24 mouse cellular contexts compared by ENCODE assay signal in genomic region chr2:162409245-162409644, GRCm38 (mm10).
"Had no signal": no experiment of that assay in that cellular context is flagged by ENCODE, and none has a peak within 500 bp of the region (broad histone marks: within the 10 kb centered on the region; RNA-seq: fewer than 3 reads in every experiment).

No protein-coding gene starts in this region.

- H3K27me3 ChIP-seq: heart, embryonic 13.5 days; heart, embryonic 15.5 days; hindbrain, embryonic 13.5 days; hindbrain, embryonic 15.5 days; limb, embryonic 13.5 days; limb, embryonic 15.5 days; liver, embryonic 12.5 days had no signal

- H3K36me3 ChIP-seq: heart, embryonic 13.5 days; heart, embryonic 15.5 days; hindbrain, embryonic 13.5 days; hindbrain, embryonic 15.5 days; limb, embryonic 13.5 days; limb, embryonic 15.5 days; liver, embryonic 12.5 days had no signal

- H3K9me3 ChIP-seq: heart, embryonic 13.5 days; heart, embryonic 15.5 days; hindbrain, embryonic 13.5 days; hindbrain, embryonic 15.5 days; limb, embryonic 13.5 days; limb, embryonic 15.5 days had no signal

- H3K27ac ChIP-seq: heart, embryonic 13.5 days; heart, embryonic 15.5 days; hindbrain, embryonic 13.5 days; hindbrain, embryonic 15.5 days; hindbrain, postnatal 0 days; kidney, postnatal 0 days; limb, embryonic 13.5 days; limb, embryonic 15.5 days; liver, embryonic 12.5 days; liver, embryonic 14.5 days had no signal

- H3K4me2 ChIP-seq: heart, embryonic 11.5 days; heart, embryonic 13.5 days; heart, embryonic 15.5 days; hindbrain, embryonic 13.5 days; hindbrain, embryonic 15.5 days; limb, embryonic 13.5 days; limb, embryonic 15.5 days; liver, embryonic 12.5 days had no signal

- H3K9ac ChIP-seq: heart, embryonic 13.5 days; heart, embryonic 15.5 days; hindbrain, embryonic 13.5 days; hindbrain, embryonic 15.5 days; limb, embryonic 13.5 days; limb, embryonic 15.5 days; liver, embryonic 12.5 days; liver, embryonic 14.5 days had no signal

- H3K4me3 ChIP-seq: heart, embryonic 13.5 days; heart, embryonic 15.5 days; hindbrain, embryonic 13.5 days; hindbrain, embryonic 15.5 days; limb, embryonic 13.5 days; limb, embryonic 15.5 days; liver, embryonic 12.5 days had no signal

- ATAC-seq: hindbrain, postnatal 0 days; intestine, embryonic 16.5 days; liver, embryonic 12.5 days had no signal

- H3K4me1 ChIP-seq: heart, embryonic 13.5 days; heart, embryonic 15.5 days; limb, embryonic 15.5 days; liver, embryonic 12.5 days had no signal

- DNase-seq: gastrocnemius, postnatal 14 days; gastrocnemius, postnatal 36 days; heart, adult 18-20 months; heart, postnatal 14 days; heart, postnatal 36 days; kidney, adult 11 months; kidney, adult 2 months; kidney, adult 9 months; kidney, postnatal 36 days; layer of hippocampus, adult 9-11 months; layer of hippocampus, postnatal 36 days; left cerebral cortex, postnatal 4 days had no signal
